Mouse (Mus musculus): ENCODE results near the gene Cnnm2. TPM values are rescaled to one million over a fixed set of nuclear protein-coding genes. Genes with fewer than 3 reads are reported as not detected.

Gene Cnnm2
- polyA plus RNA-seq, 1 experiment from 2014 or later: 3.8 TPM

GRCm38 (mm10) chr19:46905971-46906370 lies 144.6 kb downstream of the Cnnm2 start:
- no peak for DNase-seq (ENCODE audit: low spot score)
- Histone ChIP-seq H3K4me3 (ENCODE audit: low read depth, low read length) (no peak overlapping the region), H3K9me3 (replicated peaks; ENCODE audit: control insufficient read depth, low read length) (no peaks in the 10 kb centered on the region), H3K27ac (replicated peaks; ENCODE audit: low read depth, low read length) (no peak overlapping the region), H3K36me3 (replicated peaks; ENCODE audit: control insufficient read depth, insufficient read depth, low read depth, low read length) (no peaks in the 10 kb centered on the region), H3K27me3 (ENCODE audit: control insufficient read depth, insufficient read depth, low read length) (no peaks in the 10 kb centered on the region), H3K4me1 (ENCODE audit: control insufficient read depth, insufficient read depth, low read length) (no peaks in the 10 kb centered on the region), H3K9ac (replicated peaks; ENCODE audit: low read length) (no peak overlapping the region), H3K4me2 (ENCODE audit: low read depth, low read length) (no peak overlapping the region)
- 90% methylated on average over 4 of the region's 4 CpGs for WGBS
- no peak for ATAC-seq (replicated peaks; ENCODE audit: insufficient number of reproducible peaks, low FRiP score, low TSS enrichment, low read depth)

GRCm38 (mm10) chr19:46908207-46908606 lies 146.8 kb downstream of the Cnnm2 start:
- 86% methylated on average over 5 of the region's 5 CpGs for WGBS
- no peaks in the 10 kb centered on the region for H3K36me3 ChIP-seq (replicated peaks; ENCODE audit: control insufficient read depth, insufficient read depth, low read depth, low read length)
- no peak for DNase-seq (ENCODE audit: low spot score)
- H3K4me3 ChIP-seq (ENCODE audit: low read depth, low read length): no peak overlapping the region
- H3K4me1 ChIP-seq (ENCODE audit: control insufficient read depth, insufficient read depth, low read length): no peaks in the 10 kb centered on the region
- no peaks in the 10 kb centered on the region for H3K27me3 ChIP-seq (ENCODE audit: control insufficient read depth, insufficient read depth, low read length)
- H3K9me3 ChIP-seq (replicated peaks; ENCODE audit: control insufficient read depth, low read length): no peaks in the 10 kb centered on the region
- H3K27ac ChIP-seq (replicated peaks; ENCODE audit: low read depth, low read length): no peak overlapping the region
- no peak for ATAC-seq (replicated peaks; ENCODE audit: insufficient number of reproducible peaks, low FRiP score, low TSS enrichment, low read depth)
- H3K9ac ChIP-seq (replicated peaks; ENCODE audit: low read length): no peak overlapping the region
- no peak overlapping the region for H3K4me2 ChIP-seq (ENCODE audit: low read depth, low read length)

- DNase-seq (ENCODE audit: low spot score): no peak
- no peak for ATAC-seq (replicated peaks; ENCODE audit: insufficient number of reproducible peaks, low FRiP score, low TSS enrichment, low read depth)
- Histone ChIP-seq H3K4me1 (ENCODE audit: control insufficient read depth, insufficient read depth, low read length) (no peaks in the 10 kb centered on the region), H3K36me3 (replicated peaks; ENCODE audit: control insufficient read depth, insufficient read depth, low read depth, low read length) (no peaks in the 10 kb centered on the region), H3K9me3 (replicated peaks; ENCODE audit: control insufficient read depth, low read length) (no peaks in the 10 kb centered on the region), H3K4me3 (ENCODE audit: low read depth, low read length) (no peak overlapping the region), H3K9ac (replicated peaks; ENCODE audit: low read length) (no peak overlapping the region), H3K27me3 (ENCODE audit: control insufficient read depth, insufficient read depth, low read length) (no peaks in the 10 kb centered on the region), H3K4me2 (ENCODE audit: low read depth, low read length) (no peak overlapping the region), H3K27ac (replicated peaks; ENCODE audit: low read depth, low read length) (no peak overlapping the region)
- 44% methylated on average over 4 of the region's 4 CpGs for WGBS
These were observed 147.6 kb downstream of the Cnnm2 start for GRCm38 (mm10) chr19:46908977-46909376.

- Histone ChIP-seq H3K4me3 (ENCODE audit: low read depth, low read length) (no peak overlapping the region), H3K9ac (replicated peaks; ENCODE audit: low read length) (no peak overlapping the region), H3K27ac (replicated peaks; ENCODE audit: low read depth, low read length) (no peak overlapping the region), H3K4me2 (ENCODE audit: low read depth, low read length) (no peak overlapping the region), H3K27me3 (ENCODE audit: control insufficient read depth, insufficient read depth, low read length) (no peaks in the 10 kb centered on the region), H3K9me3 (replicated peaks; ENCODE audit: control insufficient read depth, low read length) (no peaks in the 10 kb centered on the region), H3K36me3 (replicated peaks; ENCODE audit: control insufficient read depth, insufficient read depth, low read depth, low read length) (no peaks in the 10 kb centered on the region), H3K4me1 (ENCODE audit: control insufficient read depth, insufficient read depth, low read length) (no peaks in the 10 kb centered on the region)
- ATAC-seq (replicated peaks; ENCODE audit: insufficient number of reproducible peaks, low FRiP score, low TSS enrichment, low read depth) (no peak), DNase-seq (ENCODE audit: low spot score) (no peak)
- 89% methylated on average over 3 of the region's 3 CpGs for WGBS
These were observed 150.1 kb downstream of the Cnnm2 start for GRCm38 (mm10) chr19:46911492-46911891.

- H3K4me1 ChIP-seq (ENCODE audit: control insufficient read depth, insufficient read depth, low read length): no peaks in the 10 kb centered on the region
- H3K9ac ChIP-seq (replicated peaks; ENCODE audit: low read length): no peak overlapping the region
- H3K27me3 ChIP-seq (ENCODE audit: control insufficient read depth, insufficient read depth, low read length): no peaks in the 10 kb centered on the region
- no peaks in the 10 kb centered on the region for H3K9me3 ChIP-seq (replicated peaks; ENCODE audit: control insufficient read depth, low read length)
- ATAC-seq (replicated peaks; ENCODE audit: insufficient number of reproducible peaks, low FRiP score, low TSS enrichment, low read depth): no peak
- H3K27ac ChIP-seq (replicated peaks; ENCODE audit: low read depth, low read length): no peak overlapping the region
- WGBS: 96% methylated on average over 11 of the region's 11 CpGs
- DNase-seq (ENCODE audit: low spot score): no peak
- no peaks in the 10 kb centered on the region for H3K36me3 ChIP-seq (replicated peaks; ENCODE audit: control insufficient read depth, insufficient read depth, low read depth, low read length)
- no peak overlapping the region for H3K4me2 ChIP-seq (ENCODE audit: low read depth, low read length)
- H3K4me3 ChIP-seq (ENCODE audit: low read depth, low read length): no peak overlapping the region
These were observed 152.2 kb downstream of the Cnnm2 start for GRCm38 (mm10) chr19:46913626-46914025.

- no peak overlapping the region for H3K4me3 ChIP-seq (ENCODE audit: low read depth, low read length)
- no peaks in the 10 kb centered on the region for H3K27me3 ChIP-seq (ENCODE audit: control insufficient read depth, insufficient read depth, low read length)
- 67% methylated on average over 9 of the region's 9 CpGs for WGBS
- H3K27ac ChIP-seq (replicated peaks; ENCODE audit: low read depth, low read length): no peak overlapping the region
- DNase-seq (ENCODE audit: low spot score): peak; percentile 38
- no peak overlapping the region for H3K4me2 ChIP-seq (ENCODE audit: low read depth, low read length)
- no peaks in the 10 kb centered on the region for H3K4me1 ChIP-seq (ENCODE audit: control insufficient read depth, insufficient read depth, low read length)
- H3K36me3 ChIP-seq (replicated peaks; ENCODE audit: control insufficient read depth, insufficient read depth, low read depth, low read length): no peaks in the 10 kb centered on the region
- ATAC-seq (replicated peaks; ENCODE audit: insufficient number of reproducible peaks, low FRiP score, low TSS enrichment, low read depth): no peak
- H3K9ac ChIP-seq (replicated peaks; ENCODE audit: low read length): no peak overlapping the region
- H3K9me3 ChIP-seq (replicated peaks; ENCODE audit: control insufficient read depth, low read length): no peaks in the 10 kb centered on the region
These were observed 154.1 kb downstream of the Cnnm2 start for GRCm38 (mm10) chr19:46915406-46916080.

- ATAC-seq (replicated peaks; ENCODE audit: insufficient number of reproducible peaks, low FRiP score, low TSS enrichment, low read depth): no peak
- 89% methylated on average over 6 of the region's 6 CpGs for WGBS
- no peak overlapping the region for H3K4me2 ChIP-seq (ENCODE audit: low read depth, low read length)
These were observed 159.2 kb downstream of the Cnnm2 start for GRCm38 (mm10) chr19:46920571-46920970.

GRCm38 (mm10) chr19:46926357-46926756 lies 165.0 kb downstream of the Cnnm2 start:
- Histone ChIP-seq H3K9ac (replicated peaks; ENCODE audit: low read length) (no peak overlapping the region), H3K4me3 (ENCODE audit: low read depth, low read length) (no peak overlapping the region), H3K9me3 (replicated peaks; ENCODE audit: control insufficient read depth, low read length) (no peaks in the 10 kb centered on the region), H3K4me2 (ENCODE audit: low read depth, low read length) (no peak overlapping the region), H3K4me1 (ENCODE audit: control insufficient read depth, insufficient read depth, low read length) (no peaks in the 10 kb centered on the region), H3K36me3 (replicated peaks; ENCODE audit: control insufficient read depth, insufficient read depth, low read depth, low read length) (no peaks in the 10 kb centered on the region), H3K27me3 (ENCODE audit: control insufficient read depth, insufficient read depth, low read length) (no peaks in the 10 kb centered on the region), H3K27ac (replicated peaks; ENCODE audit: low read depth, low read length) (no peak overlapping the region)
- ATAC-seq (replicated peaks; ENCODE audit: insufficient number of reproducible peaks, low FRiP score, low TSS enrichment, low read depth): no peak
- no peak for DNase-seq (ENCODE audit: low spot score)
- WGBS: 61% methylated on average over 4 of the region's 4 CpGs

More at GRCm38 (mm10) chr19:46920571-46920970, 159.2 kb downstream of the Cnnm2 start:
- H3K4me1 ChIP-seq (ENCODE audit: control insufficient read depth, insufficient read depth, low read length): no peaks in the 10 kb centered on the region
- no peak overlapping the region for H3K4me3 ChIP-seq (ENCODE audit: low read depth, low read length)
- no peaks in the 10 kb centered on the region for H3K9me3 ChIP-seq (replicated peaks; ENCODE audit: control insufficient read depth, low read length)
- no peak overlapping the region for H3K9ac ChIP-seq (replicated peaks; ENCODE audit: low read length)
- no peak overlapping the region for H3K27ac ChIP-seq (replicated peaks; ENCODE audit: low read depth, low read length)
- no peaks in the 10 kb centered on the region for H3K36me3 ChIP-seq (replicated peaks; ENCODE audit: control insufficient read depth, insufficient read depth, low read depth, low read length)
- DNase-seq (ENCODE audit: low spot score): no peak
- H3K27me3 ChIP-seq (ENCODE audit: control insufficient read depth, insufficient read depth, low read length): no peaks in the 10 kb centered on the region

Data from embryonic facial prominence, embryonic 11.5 days (tissue).